ENCODE assay signal across 9 mouse cellular contexts in the genomic region with DNA sequence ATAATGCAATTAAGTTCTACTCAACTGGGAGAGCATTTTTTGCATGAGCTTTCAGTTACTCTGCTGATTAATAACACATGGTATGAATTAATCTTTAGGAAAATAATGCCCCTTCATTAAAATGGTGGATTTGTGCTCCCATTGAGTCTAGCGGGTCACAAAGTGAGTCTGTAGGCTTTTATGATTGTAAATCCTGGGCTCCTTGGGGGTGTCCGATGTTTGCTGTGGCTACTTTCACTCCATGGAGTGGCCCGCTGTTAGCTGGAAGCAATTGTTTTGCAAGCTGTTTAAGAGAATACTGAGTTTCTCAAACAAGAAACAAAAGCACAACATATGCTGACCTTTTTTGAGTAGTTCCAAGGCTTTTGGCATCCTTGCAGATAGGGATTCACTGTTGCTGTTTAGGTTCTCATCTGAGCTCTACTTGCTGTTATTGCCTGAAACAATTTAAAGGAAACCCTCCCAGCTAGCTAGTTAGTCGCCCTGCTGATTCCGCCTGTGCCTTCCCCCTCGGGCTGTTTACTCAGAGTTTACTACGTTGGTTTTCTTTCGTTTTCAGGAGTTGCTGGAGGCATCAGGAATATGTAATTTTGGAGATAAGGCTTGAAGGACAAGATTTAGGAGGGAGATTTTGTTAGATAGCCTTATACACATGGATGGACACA. TPM values are rescaled to one million over a fixed set of nuclear protein-coding genes. Genes with fewer than 3 reads are reported as not detected.
DNase-seq lines count a peak whose midpoint lies in the region; ATAC-seq and TF ChIP-seq lines count a peak whose summit lies in the region.
"Had no signal": no experiment of that assay in that cellular context is flagged by ENCODE, and none has a peak within 500 bp of the region (broad histone marks: within the 10 kb centered on the region; RNA-seq: fewer than 3 reads in every experiment).

No protein-coding gene starts in this region.

- H3K27ac ChIP-seq in kidney, adult 2 months (ENCODE audit: insufficient read depth, low read depth, low read length) = peak overlapping the region; percentile 25; the same call in 1 of the 2 replicates
- no peak overlapping the region for H3K27ac ChIP-seq in cortical plate, adult 2 months (ENCODE audit: insufficient read depth, low read length)
- H3K27ac ChIP-seq in hindbrain, embryonic 14.5 days = no peak overlapping the region
- H3K27ac ChIP-seq: heart, embryonic 10.5 days had no signal

- H3K9me3 ChIP-seq in hindbrain, embryonic 14.5 days (ENCODE audit: control insufficient read depth, low read length) = no peaks in the 10 kb centered on the region
- H3K9me3 ChIP-seq: heart, embryonic 10.5 days had no signal

- 0 out of 2 replicates have a peak, but pooled peaks cover 6% of the 10 kb centered on the region for H3K4me1 ChIP-seq in kidney, adult 2 months (ENCODE audit: control insufficient read depth, insufficient read depth, low read length)
- peaks cover 5% of the 10 kb centered on the region for H3K4me1 ChIP-seq in cortical plate, adult 2 months (ENCODE audit: control insufficient read depth, insufficient read depth, low read length)
- peaks cover 34% of the 10 kb centered on the region for H3K4me1 ChIP-seq in hindbrain, embryonic 14.5 days (replicated peaks; ENCODE audit: control insufficient read depth, insufficient read depth, low read length)

- ATAC-seq in hindbrain, embryonic 14.5 days (ENCODE audit: low FRiP score) = no peak

- peaks cover 17% of the 10 kb centered on the region for H3K79me2 ChIP-seq in myocyte (ENCODE audit: control insufficient read depth, insufficient read depth)

- peak; percentile 21 for DNase-seq in kidney, adult 2 months
- no peak for DNase-seq in kidney, postnatal 36 days
- no peak for DNase-seq in hindbrain, embryonic 14.5 days (ENCODE audit: low spot score)
- DNase-seq in right cerebral cortex, postnatal 4 days = no peak
- DNase-seq in testis, postnatal 14 days (ENCODE audit: low spot score) = no peak
- DNase-seq in adrenal gland, postnatal 4 days (ENCODE audit: low spot score in 2 of 2) = no peak

- no peak overlapping the region for H3ac ChIP-seq in myocyte (ENCODE audit: control insufficient read depth, insufficient read length)

- TF ChIP-seq POLR2A in kidney, adult 2 months (IDR thresholded peaks at IDR 0.05; ENCODE audit: low read depth, low read length) = no peak
- TF ChIP-seq POLR2A in cortical plate, adult 2 months (IDR thresholded peaks at IDR 0.05; ENCODE audit: extremely low read depth, insufficient read depth, low read length) = no peak
- no peak for TF ChIP-seq POLR2A in myocyte (IDR thresholded peaks at IDR 0.05; ENCODE audit: insufficient read length, low read depth)

- no peaks in the 10 kb centered on the region for H3K36me3 ChIP-seq in kidney, adult 2 months (ENCODE audit: control insufficient read depth, insufficient read depth, low read length)
- no peaks in the 10 kb centered on the region for H3K36me3 ChIP-seq in hindbrain, embryonic 14.5 days (replicated peaks; ENCODE audit: control insufficient read depth, insufficient read depth)
- no peaks in the 10 kb centered on the region for H3K36me3 ChIP-seq in myocyte (ENCODE audit: control insufficient read depth, insufficient read depth)
- H3K36me3 ChIP-seq: heart, embryonic 10.5 days had no signal

- H3K4me3 ChIP-seq in kidney, adult 2 months (ENCODE audit: insufficient read depth, low read depth, low read length) = peak overlapping the region; percentile 19
- H3K4me3 ChIP-seq in cortical plate, adult 2 months (ENCODE audit: insufficient read depth, low read length) = peak overlapping the region; percentile 99; the same call in 1 of the 2 replicates
- peak overlapping the region; percentile 89 for H3K4me3 ChIP-seq in hindbrain, embryonic 14.5 days (replicated peaks; ENCODE audit: low read length)
- H3K4me3 ChIP-seq in myocyte = no peak overlapping the region

- no peaks in the 10 kb centered on the region for H3K27me3 ChIP-seq in kidney, adult 2 months (replicated peaks; ENCODE audit: control insufficient read depth, insufficient read depth, low read length)
- no peaks in the 10 kb centered on the region for H3K27me3 ChIP-seq in hindbrain, embryonic 14.5 days (ENCODE audit: control insufficient read depth, insufficient read depth, low read length)
- H3K27me3 ChIP-seq in myocyte (ENCODE audit: control insufficient read depth, insufficient read depth, insufficient read length) = no peaks in the 10 kb centered on the region

- peak overlapping the region; percentile 96 for H3K9ac ChIP-seq in hindbrain, embryonic 14.5 days

- WGBS in kidney, adult 2 months = 29% methylated on average over 8 of the region's 8 CpGs
- WGBS in hindbrain, embryonic 14.5 days = 15% methylated on average over 8 of the region's 8 CpGs

- H3K4me2 ChIP-seq in hindbrain, embryonic 14.5 days (replicated peaks) = peak overlapping the region; percentile 86
- peak overlapping the region; percentile 76 for H3K4me2 ChIP-seq in myocyte (ENCODE audit: low read depth)

- TF ChIP-seq CTCF in kidney, adult 2 months (conservative IDR thresholded peaks at IDR 0.05; ENCODE audit: insufficient read depth, insufficient read length, low read depth, low read length) = no peak
- TF ChIP-seq CTCF in cortical plate, adult 2 months (IDR thresholded peaks at IDR 0.05; ENCODE audit: extremely low read depth, insufficient read depth, low read length) = no peak

TF ChIP-seq in myocyte, 11 proteins besides CTCF, POLR2A, EP300 and RAD21:
- TF ChIP-seq E2F4 (IDR thresholded peaks at IDR 0.05; ENCODE audit: insufficient read depth) = no peak

RNA-seq across cellular contexts. Expression of gene Fmnl2, which starts 2.6 kb away (rescaled TPM):
- polyA plus RNA-seq in kidney, adult 2 months (2012; rRNA removed) = 2.7 and 4.3 TPM in 2 replicates
- 24.9 and 25.2 TPM in 2 replicates for polyA plus RNA-seq in cortical plate, adult 2 months (2012; rRNA removed)
- 13.4 and 13.7 TPM in 2 replicates for polyA plus RNA-seq in hindbrain, embryonic 14.5 days (2014; fragmentation: Nextera tagmentation; extraction: Ambion mirVana)
- polyA plus RNA-seq in myocyte (2012; fragmentation: generic; extraction: Trizol) = 2.8 TPM
- 10 to 100 TPM; 28.4 to 33.3 TPM for total RNA-seq in adrenal gland, postnatal 4 days (2021)
